Mouse (Mus musculus) ES-Bruce4 (cell line): Measurements from ENCODE around the gene Gp1ba.

ENCODE experiments used
- CTCF ChIP-seq: IDR thresholded peaks from one replicate; pipeline ENCODE4 v1.8.1; 2011; ENCODE audit warnings: low read depth, low read length
- EP300 ChIP-seq: IDR thresholded peaks from 2 replicates; pipeline ENCODE4 v1.6.1; 2011; ENCODE audit warnings: low read depth, low read length; ENCODE audit not compliant: insufficient read depth

DNA sequence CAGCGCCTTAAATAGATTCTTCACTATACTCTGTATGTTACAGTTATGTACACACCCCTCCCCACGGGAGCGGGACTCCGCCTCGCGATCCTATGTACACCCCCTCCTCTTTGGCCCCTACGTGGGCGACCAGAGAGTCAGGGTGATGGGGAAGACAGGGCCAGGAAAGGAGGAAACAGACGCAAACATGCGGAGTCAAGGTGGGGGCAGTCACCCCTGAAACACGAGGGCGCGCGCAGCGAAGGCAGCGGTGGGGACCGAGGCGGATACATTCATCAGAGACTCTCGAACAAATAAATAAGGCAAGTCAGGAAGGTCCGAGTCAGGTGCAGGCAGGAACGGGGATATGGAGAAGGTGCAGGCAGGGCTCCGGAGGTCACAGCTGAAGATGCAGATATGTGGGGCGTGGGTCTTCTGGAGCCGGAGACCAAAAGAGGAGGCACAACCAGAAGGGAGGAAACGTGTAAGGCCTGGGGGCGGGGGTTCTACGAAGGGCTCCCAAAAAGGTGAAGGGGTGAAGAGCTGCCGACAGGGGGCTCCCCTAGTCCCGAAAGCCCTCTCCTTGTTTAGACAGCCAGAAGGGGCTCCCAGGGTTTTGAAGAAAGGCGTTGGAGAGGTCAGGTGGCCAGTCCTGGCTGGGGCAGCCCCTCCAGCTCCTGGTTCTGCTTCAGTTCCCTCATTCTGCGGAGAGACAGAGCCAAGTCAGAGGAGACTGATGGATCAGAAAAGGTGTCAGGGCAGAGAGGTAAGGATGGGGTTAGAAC lies 30.8 kb downstream of the Gp1ba start:
- TF ChIP-seq EP300 (no peak), CTCF (peak; percentile 46)
